Comparison of ENCODE assay signal across 29 mouse cellular contexts in the genomic region with DNA sequence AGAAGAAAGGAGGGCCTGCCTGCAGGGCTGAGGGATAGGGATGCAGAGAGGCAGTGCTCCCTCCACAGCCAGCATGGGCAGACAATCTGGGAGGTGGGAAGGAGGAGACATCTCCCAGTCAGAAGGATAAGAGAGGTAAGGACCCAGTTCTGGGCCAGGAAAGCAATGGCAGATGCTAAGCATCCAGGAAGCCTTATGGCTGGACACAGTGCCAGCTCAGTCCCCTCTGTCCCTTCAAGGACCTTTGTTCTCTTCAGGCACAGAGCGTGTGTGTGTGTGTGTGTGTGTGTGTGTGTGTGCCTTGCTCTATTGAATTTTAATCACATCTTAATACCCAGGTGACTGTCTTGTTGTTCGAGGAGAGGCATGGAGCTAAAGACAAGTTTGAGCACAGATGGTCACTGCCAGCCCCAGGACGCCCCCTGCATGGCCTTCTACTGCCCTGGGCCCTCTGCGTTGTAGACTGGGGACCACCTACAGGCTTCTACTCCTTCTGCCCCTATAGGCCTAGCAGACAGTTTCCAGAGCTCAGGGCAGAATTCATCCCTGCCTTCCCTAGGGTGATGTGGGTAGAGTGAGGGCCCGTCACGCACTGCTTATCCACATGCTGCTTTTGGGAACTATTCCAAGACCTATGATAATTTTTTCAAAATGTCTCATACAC. TPM values are rescaled to one million over a fixed set of nuclear protein-coding genes. Genes with fewer than 3 reads are reported as not detected.
DNase-seq lines count a peak whose midpoint lies in the region; ATAC-seq and TF ChIP-seq lines count a peak whose summit lies in the region.
"Had no signal": no experiment of that assay in that cellular context is flagged by ENCODE, and none has a peak within 500 bp of the region (broad histone marks: within the 10 kb centered on the region; RNA-seq: fewer than 3 reads in every experiment).

No protein-coding gene starts in this region.

- DNase-seq in cerebellum, adult 2 months: peak; percentile 18 to 31
- DNase-seq in cerebellum, adult 8-10 months: no peak
- DNase-seq in hindbrain, postnatal 0 days (ENCODE audit: low spot score): peak; percentile 51
- no peak for DNase-seq in hindbrain, embryonic 11.5 days (ENCODE audit: low spot score)
- DNase-seq in brain, adult 2 months (ENCODE audit: low read depth, low spot score): peak; percentile 53
- DNase-seq in cerebellum, postnatal 14 days: peak; percentile 76 to 77
- no peak for DNase-seq in liver, postnatal 0 days
- DNase-seq in adrenal gland, postnatal 14 days: no peak
- DNase-seq: adrenal gland, postnatal 36 days; heart, postnatal 36 days; kidney, adult 8-10 months; kidney, postnatal 4 days; liver, embryonic 13.5 days; lung, adult 2 months; lung, postnatal 10 days; right cerebral cortex, adult 18-20 months; spleen, adult 18-20 months; thymus, postnatal 14 days had no signal

- no peak overlapping the region for H3K4me3 ChIP-seq in cerebellum, adult 2 months (replicated peaks; ENCODE audit: insufficient read depth, low read depth, low read length)
- H3K4me3 ChIP-seq in hindbrain, postnatal 0 days (ENCODE audit: low read length): no peak overlapping the region
- H3K4me3 ChIP-seq in hindbrain, embryonic 11.5 days (ENCODE audit: low read depth, low read length): no peak overlapping the region
- H3K4me3 ChIP-seq in liver, postnatal 0 days (ENCODE audit: low read depth, low read length): no peak overlapping the region
- H3K4me3 ChIP-seq: embryonic facial prominence, embryonic 13.5 days; forebrain, embryonic 10.5 days; limb, embryonic 10.5 days; limb, embryonic 15.5 days; liver, embryonic 13.5 days; midbrain, embryonic 15.5 days; myocyte; neural tube, embryonic 12.5 days had no signal

- 35% methylated on average over 6 of the region's 6 CpGs for WGBS in cerebellum, adult 2 months
- WGBS in hindbrain, postnatal 0 days: 47% methylated on average over 6 of the region's 6 CpGs
- WGBS in hindbrain, embryonic 11.5 days: 74% methylated on average over 6 of the region's 6 CpGs
- 83% methylated on average over 6 of the region's 6 CpGs for WGBS in liver, postnatal 0 days (ENCODE audit: insufficient replicate concordance)

- TF ChIP-seq EP300 in liver, postnatal 0 days (IDR thresholded peaks at IDR 0.05; ENCODE audit: low read depth): no peak

- no peaks in the 10 kb centered on the region for H3K9me3 ChIP-seq in hindbrain, postnatal 0 days (ENCODE audit: low read length)
- no peaks in the 10 kb centered on the region for H3K9me3 ChIP-seq in hindbrain, embryonic 11.5 days (ENCODE audit: control insufficient read depth, low read length)
- no peaks in the 10 kb centered on the region for H3K9me3 ChIP-seq in liver, postnatal 0 days (ENCODE audit: low read length)
- H3K9me3 ChIP-seq: embryonic facial prominence, embryonic 13.5 days; forebrain, embryonic 10.5 days; limb, embryonic 10.5 days; limb, embryonic 15.5 days; liver, embryonic 13.5 days; midbrain, embryonic 15.5 days; neural tube, embryonic 12.5 days had no signal

- no peak overlapping the region for H3K27ac ChIP-seq in cerebellum, adult 2 months (ENCODE audit: insufficient read depth, low read length)
- peak overlapping the region; percentile 45; the same call in 1 of the 2 replicates for H3K27ac ChIP-seq in hindbrain, postnatal 0 days
- H3K27ac ChIP-seq in hindbrain, embryonic 11.5 days (ENCODE audit: low read depth, low read length): no peak overlapping the region
- H3K27ac ChIP-seq in liver, postnatal 0 days (ENCODE audit: low read depth): no peak overlapping the region
- H3K27ac ChIP-seq: embryonic facial prominence, embryonic 13.5 days; forebrain, embryonic 10.5 days; kidney, postnatal 0 days; limb, embryonic 10.5 days; limb, embryonic 15.5 days; liver, embryonic 13.5 days; macrophage; midbrain, embryonic 15.5 days; neural tube, embryonic 12.5 days had no signal

- peak; percentile 71 for ATAC-seq in hindbrain, postnatal 0 days
- no peak for ATAC-seq in hindbrain, embryonic 11.5 days (ENCODE audit: low FRiP score)
- no peak for ATAC-seq in liver, postnatal 0 days
- ATAC-seq: forebrain, embryonic 16.5 days; intestine, embryonic 16.5 days; midbrain, embryonic 15.5 days had no signal

- H3K4me1 ChIP-seq in cerebellum, adult 2 months (ENCODE audit: control insufficient read depth, insufficient read depth, low read length): peaks cover 5% of the 10 kb centered on the region; the same call in 1 of the 2 replicates
- no peaks in the 10 kb centered on the region for H3K4me1 ChIP-seq in hindbrain, postnatal 0 days (ENCODE audit: insufficient read depth, low read length)
- H3K4me1 ChIP-seq in hindbrain, embryonic 11.5 days (replicated peaks; ENCODE audit: control insufficient read depth, insufficient read depth, low read length): no peaks in the 10 kb centered on the region
- H3K4me1 ChIP-seq in liver, postnatal 0 days (ENCODE audit: insufficient read depth): no peaks in the 10 kb centered on the region
- H3K4me1 ChIP-seq: embryonic facial prominence, embryonic 13.5 days; limb, embryonic 10.5 days; limb, embryonic 15.5 days; neural tube, embryonic 12.5 days had no signal

- H3K9ac ChIP-seq in hindbrain, postnatal 0 days (replicated peaks; ENCODE audit: low read length): no peak overlapping the region
- no peak overlapping the region for H3K9ac ChIP-seq in hindbrain, embryonic 11.5 days (ENCODE audit: low read depth, low read length)
- H3K9ac ChIP-seq in liver, postnatal 0 days (replicated peaks): no peak overlapping the region
- H3K9ac ChIP-seq: embryonic facial prominence, embryonic 13.5 days; limb, embryonic 15.5 days; liver, embryonic 13.5 days; midbrain, embryonic 15.5 days; neural tube, embryonic 12.5 days had no signal

- H3K27me3 ChIP-seq in cerebellum, adult 2 months (ENCODE audit: control insufficient read depth, insufficient read depth, low read length): no peaks in the 10 kb centered on the region
- H3K27me3 ChIP-seq in hindbrain, postnatal 0 days (ENCODE audit: insufficient read depth, low read length): no peaks in the 10 kb centered on the region
- no peaks in the 10 kb centered on the region for H3K27me3 ChIP-seq in hindbrain, embryonic 11.5 days (ENCODE audit: control insufficient read depth, insufficient read depth, low read length)
- H3K27me3 ChIP-seq in liver, postnatal 0 days (ENCODE audit: insufficient read depth, low read length): no peaks in the 10 kb centered on the region
- H3K27me3 ChIP-seq: embryonic facial prominence, embryonic 13.5 days; limb, embryonic 15.5 days; midbrain, embryonic 15.5 days; neural tube, embryonic 12.5 days had no signal

- H3K4me2 ChIP-seq in hindbrain, postnatal 0 days (ENCODE audit: low read depth, low read length): no peak overlapping the region
- H3K4me2 ChIP-seq in hindbrain, embryonic 11.5 days (replicated peaks; ENCODE audit: low read depth, low read length): no peak overlapping the region
- no peak overlapping the region for H3K4me2 ChIP-seq in liver, postnatal 0 days (ENCODE audit: low read depth, low read length)
- H3K4me2 ChIP-seq: embryonic facial prominence, embryonic 13.5 days; limb, embryonic 15.5 days; liver, embryonic 13.5 days; midbrain, embryonic 15.5 days; neural tube, embryonic 12.5 days had no signal

- no peaks in the 10 kb centered on the region for H3K36me3 ChIP-seq in hindbrain, postnatal 0 days (ENCODE audit: insufficient read depth, low read length)
- H3K36me3 ChIP-seq in hindbrain, embryonic 11.5 days (ENCODE audit: control insufficient read depth, insufficient read depth, low read length): no peaks in the 10 kb centered on the region
- no peaks in the 10 kb centered on the region for H3K36me3 ChIP-seq in liver, postnatal 0 days (replicated peaks; ENCODE audit: insufficient read depth, low read length)
- H3K36me3 ChIP-seq: embryonic facial prominence, embryonic 13.5 days; forebrain, embryonic 10.5 days; limb, embryonic 10.5 days; limb, embryonic 15.5 days; liver, embryonic 13.5 days; midbrain, embryonic 15.5 days; neural tube, embryonic 12.5 days had no signal

- no peak for TF ChIP-seq CTCF in cerebellum, adult 2 months (IDR thresholded peaks at IDR 0.05; ENCODE audit: borderline replicate concordance, insufficient read depth, low read depth, low read length)
- TF ChIP-seq CTCF in hindbrain, postnatal 0 days (IDR thresholded peaks at IDR 0.05; ENCODE audit: low read depth): no peak
- no peak for TF ChIP-seq CTCF in liver, postnatal 0 days (IDR thresholded peaks at IDR 0.05; ENCODE audit: low read depth)

- TF ChIP-seq POLR2A in cerebellum, adult 2 months (IDR thresholded peaks at IDR 0.05; ENCODE audit: borderline replicate concordance, insufficient read depth, low read length): no peak

RNA-seq across cellular contexts. Expression of a gene that starts 25.5 kb away (rescaled TPM):
- polyA plus RNA-seq in cerebellum, adult 2 months (2012; rRNA removed): 42.8 and 50.1 TPM in 2 replicates
- total RNA-seq in hindbrain, postnatal 0 days (2014; rRNA removed): 53.6 and 59.3 TPM in 2 replicates
- polyA plus RNA-seq in hindbrain, postnatal 0 days (2015; fragmentation: Nextera tagmentation; extraction: Ambion mirVana): 56.6 and 61.5 TPM in 2 replicates
- 23.9 and 28.5 TPM in 2 replicates for polyA plus RNA-seq in hindbrain, embryonic 11.5 days (2014; fragmentation: Nextera tagmentation; extraction: Ambion mirVana)
- polyA plus RNA-seq in liver, postnatal 0 days (2015; fragmentation: Nextera tagmentation; extraction: Ambion mirVana): 9.3 and 10.2 TPM in 2 replicates
- 18.7 and 23.0 TPM in 2 replicates for total RNA-seq in adrenal gland, postnatal 14 days (2021)

Comparison
In these comparisons a context has a peak if more than half of its experiments do, and no peak if none do; other contexts are left out.
1. DNase-seq: peak in cerebellum, adult 2 months (2 of 2), hindbrain, postnatal 0 days (single experiment), brain, adult 2 months (single experiment) and cerebellum, postnatal 14 days (2 of 2); none in cerebellum, adult 8-10 months (single experiment), hindbrain, embryonic 11.5 days (single experiment), liver, postnatal 0 days (single experiment) and adrenal gland, postnatal 14 days (single experiment).